Mouse (Mus musculus) CD8-positive naive resting alpha-beta T cell, adult 2 months (primary cell): ENCODE data around the gene Hsd11b1.

ENCODE experiments used
- DNase-seq, 2 experiments: peaks; one replicate each; pipeline ENCODE4 v3.0.0; 2022; ENCODE audit warnings: low read depth in 2 of 2, low spot score in 2 of 2

Hsd11b1 gene

DNA sequence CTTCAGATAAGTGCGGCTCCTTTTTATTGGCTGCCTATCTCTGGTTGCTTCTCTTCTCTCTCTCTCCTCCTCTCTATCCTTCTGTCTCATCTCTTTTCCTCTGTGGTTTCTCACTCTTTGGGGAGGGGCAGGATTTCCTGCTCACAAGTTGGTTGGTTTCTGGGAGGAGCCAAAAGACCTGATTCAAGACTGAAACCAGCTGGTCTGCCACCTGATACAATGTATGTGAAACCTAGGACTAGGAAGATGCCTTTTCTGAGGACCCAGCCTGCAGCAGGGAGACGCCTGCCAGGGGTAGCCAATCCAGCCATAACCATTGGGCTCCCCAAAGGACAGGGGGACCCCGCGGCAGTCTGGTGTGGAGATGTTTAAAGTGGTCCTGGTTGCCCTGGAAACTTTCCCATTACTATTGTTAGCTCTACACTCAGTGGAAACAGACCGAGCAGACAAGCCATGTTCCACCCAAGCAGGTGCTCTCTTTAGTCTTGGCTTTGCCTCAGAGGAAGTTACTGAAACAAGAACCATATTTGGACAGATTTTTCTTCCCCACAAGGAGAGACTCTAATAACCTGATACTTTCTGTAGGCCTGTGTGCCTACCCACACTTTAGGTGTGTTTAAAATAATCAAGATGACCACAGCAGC, at the start of gene Hsd11b1:
Hsd11b1 (minus strand) TSS at position 121 of the 644 bp plus-strand sequence.
- peak; percentile 65 to 76 for DNase-seq

DNA sequence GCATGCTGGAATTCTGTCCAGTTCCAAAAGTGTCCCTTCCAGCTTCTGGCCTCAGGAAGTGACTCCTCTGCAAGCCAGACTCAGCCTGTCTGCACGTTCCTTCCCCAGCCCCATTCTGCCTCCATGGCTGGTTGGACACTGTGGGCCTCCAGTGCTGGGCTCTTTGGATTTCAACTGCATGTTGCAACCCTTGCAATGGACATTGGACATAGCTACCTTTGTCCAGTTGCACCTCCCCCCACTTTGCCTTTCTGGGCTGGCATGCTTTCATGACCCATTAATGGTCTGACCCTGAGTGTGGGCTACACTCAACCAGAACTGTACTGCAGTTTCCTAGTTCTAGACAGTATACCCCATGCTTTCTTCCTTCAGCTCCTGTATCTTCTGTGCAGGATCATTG, 47.7 kb upstream of the Hsd11b1 start:
- no peak for DNase-seq

GRCm38 (mm10) chr1:193310519-193311085, 46.7 kb upstream of the Hsd11b1 start:
- no peak for DNase-seq

- DNase-seq: no peak
Measured at GRCm38 (mm10) chr1:193309785-193310518, 46.1 kb upstream of the Hsd11b1 start.

GRCm38 (mm10) chr1:193306832-193307231, 43.0 kb upstream of the Hsd11b1 start:
- DNase-seq: no peak

DNA sequence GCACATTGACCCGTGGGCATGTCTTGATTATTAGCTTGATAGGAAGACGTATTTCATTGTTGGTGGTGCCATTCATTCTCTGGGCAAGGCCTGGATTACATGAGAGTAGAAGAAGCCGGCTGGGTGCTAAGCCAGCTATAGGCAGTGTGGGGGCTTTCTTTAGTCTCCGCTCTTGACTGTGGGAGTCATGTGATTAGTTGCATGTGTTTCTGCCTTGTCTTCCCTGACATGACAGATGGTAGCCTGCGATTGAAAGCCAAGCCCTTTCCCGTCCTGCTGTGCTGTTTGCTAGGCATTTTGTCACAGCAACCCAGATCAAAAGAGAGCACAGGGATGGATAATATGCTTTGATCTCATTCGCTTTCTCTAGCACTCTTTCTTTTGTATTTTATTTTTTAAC, 41.5 kb upstream of the Hsd11b1 start:
- DNase-seq: no peak

DNA sequence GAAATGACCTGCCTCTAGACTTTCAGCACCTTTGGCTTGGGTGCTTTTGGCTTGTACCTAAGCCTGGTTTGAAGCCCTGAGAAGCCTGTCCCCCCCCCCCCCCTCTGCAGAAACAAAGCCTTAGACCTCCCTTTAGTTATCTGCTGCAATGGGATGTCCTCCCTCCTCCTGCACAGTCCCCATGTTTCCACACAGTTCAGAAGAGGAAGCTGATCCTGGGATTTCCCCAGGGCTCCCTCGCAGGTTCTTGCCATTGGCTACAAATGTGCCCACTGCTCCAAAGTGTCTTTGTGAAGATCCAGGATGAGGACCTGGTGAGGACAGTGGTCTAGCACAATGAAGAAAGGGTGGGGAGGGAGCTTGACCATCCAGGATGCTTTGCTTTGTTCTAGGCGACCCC, 39.2 kb upstream of the Hsd11b1 start:
- no peak for DNase-seq

GRCm38 (mm10) chr1:193302093-193302405, 38.2 kb upstream of the Hsd11b1 start:
- no peak for DNase-seq

DNA sequence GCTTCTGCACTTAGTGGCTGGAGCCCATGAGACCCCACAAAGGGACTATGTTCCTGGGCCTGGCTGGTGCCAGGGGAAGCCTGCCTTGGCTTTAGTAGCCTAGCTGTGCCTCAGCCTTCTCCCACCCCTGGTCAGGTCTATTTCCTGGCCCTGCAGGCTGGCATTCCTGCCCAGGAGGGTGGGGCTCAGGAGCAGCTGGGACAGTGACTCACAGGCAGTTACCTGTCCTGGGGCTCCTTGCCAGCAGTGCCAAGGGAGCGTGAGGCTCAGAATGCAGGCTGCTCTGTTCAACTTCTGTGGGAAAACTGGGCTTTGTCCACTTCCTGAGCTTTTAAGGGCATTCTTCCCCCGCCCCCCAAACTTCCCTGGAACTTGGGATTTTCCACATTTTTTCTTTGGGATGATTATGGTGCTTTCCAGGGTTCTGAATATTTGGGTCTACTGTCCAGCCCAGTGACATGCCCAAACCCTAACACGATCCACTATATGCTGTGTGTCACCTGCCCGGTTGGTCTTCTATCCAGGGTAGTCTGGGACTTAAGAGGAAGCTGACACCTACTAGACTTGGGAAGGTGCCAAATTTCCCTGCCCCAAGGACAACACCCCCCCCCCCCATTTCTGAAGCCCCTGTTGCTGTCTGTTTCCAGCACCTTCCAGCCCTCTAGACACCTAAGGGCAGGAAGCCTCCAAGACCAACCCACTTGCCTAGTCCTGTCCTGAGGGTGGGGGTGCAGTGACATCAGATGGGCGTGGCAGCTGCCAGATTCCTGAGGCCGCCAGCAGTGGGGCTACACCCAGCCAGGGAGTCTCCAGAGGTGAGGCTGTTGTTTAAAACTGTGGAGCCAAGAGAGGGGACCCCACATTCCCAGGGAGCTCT, 37.6 kb upstream of the Hsd11b1 start:
- DNase-seq: no peak

GRCm38 (mm10) chr1:193299995-193300394, 36.1 kb upstream of the Hsd11b1 start:
- no peak for DNase-seq

DNA sequence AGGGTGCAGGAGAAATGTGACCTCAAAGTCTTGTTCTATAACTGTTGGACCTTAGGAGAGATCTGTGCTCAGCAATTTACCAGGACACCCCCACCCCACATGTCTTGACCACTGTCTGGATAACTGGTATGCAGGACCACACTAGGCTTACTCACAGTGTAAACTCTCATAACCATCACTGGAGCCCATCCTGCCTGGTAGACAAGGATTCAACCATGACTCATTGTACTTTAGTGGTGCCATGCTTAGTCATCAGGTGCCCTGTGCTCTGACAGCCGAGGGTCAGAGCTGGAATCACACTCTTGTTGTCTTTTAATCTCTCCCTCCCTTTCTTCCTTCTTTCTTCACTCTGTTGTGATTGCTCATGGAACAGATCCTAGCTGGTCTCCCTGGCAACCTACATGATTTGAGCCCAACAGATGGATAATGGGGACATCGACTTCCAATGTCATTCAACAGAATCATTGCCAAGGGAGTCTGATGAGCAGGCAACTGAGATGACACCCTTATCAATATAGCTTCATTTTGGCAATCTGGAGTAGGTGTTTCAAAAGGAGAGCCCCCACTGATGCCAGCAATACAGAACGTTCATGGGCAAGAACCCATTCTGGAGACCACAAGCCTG, 34.4 kb upstream of the Hsd11b1 start:
- DNase-seq: no peak

DNA sequence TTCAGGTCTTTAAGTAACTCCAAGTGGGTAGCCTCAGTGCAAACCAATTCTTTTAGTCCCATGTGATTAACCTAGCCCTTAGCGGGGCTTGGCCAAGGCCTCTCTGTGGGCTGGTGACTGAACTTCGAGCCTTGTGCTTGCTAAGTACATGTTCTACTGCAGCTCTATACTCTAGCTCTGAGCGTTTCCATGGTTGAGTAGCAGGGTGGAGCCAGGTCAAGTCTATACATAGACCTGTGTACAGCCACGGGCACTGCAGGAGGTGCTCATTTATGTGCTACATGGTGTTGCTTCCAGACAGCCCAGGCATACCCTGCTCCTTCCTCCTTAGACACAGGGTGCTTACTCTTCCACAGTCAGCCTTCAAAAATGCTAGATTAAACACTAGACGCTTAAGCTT, 32.0 kb upstream of the Hsd11b1 start:
- no peak for DNase-seq

DNA sequence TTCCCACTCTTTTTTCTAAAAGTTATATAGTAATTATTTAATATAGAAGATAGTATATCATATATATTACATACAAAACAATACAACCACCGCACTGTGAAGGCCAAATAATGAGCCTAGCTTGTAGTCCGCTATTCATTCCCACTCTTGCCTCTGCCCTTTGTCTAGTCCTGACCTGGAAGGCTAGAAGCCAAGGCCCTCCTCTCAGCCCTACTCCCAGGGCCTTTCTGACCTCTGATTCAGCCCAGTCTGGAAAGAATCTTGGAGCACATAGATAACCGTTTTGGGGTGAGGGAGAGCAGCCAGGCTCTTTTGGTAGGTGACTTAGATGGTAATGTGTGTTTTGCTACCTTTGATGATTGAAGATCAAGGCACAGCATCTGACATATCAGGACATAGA, 30.1 kb upstream of the Hsd11b1 start:
- DNase-seq: no peak

GRCm38 (mm10) chr1:193293039-193293438, 29.2 kb upstream of the Hsd11b1 start:
- DNase-seq: no peak

- no peak for DNase-seq
Measured at GRCm38 (mm10) chr1:193290686-193291085, 26.8 kb upstream of the Hsd11b1 start.

DNA sequence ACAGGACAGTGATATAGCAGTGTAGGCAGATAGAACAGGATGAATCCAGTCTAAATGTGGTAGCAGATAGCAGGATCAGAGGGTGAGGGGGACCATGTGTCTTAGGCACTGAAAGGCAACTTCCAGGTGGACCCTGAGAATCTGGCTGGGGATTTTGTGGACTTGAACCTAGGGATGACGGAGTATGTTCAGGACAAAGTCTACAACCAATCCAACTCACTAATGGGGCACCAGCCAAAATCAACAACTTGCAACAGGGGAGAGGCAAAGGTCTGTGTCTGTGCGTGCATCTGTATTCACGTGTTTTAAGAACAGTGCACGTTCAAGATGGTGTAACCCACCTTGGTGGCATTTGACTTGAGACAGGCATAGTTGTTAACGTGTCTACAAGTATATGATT, 26.0 kb upstream of the Hsd11b1 start:
- DNase-seq: no peak

DNA sequence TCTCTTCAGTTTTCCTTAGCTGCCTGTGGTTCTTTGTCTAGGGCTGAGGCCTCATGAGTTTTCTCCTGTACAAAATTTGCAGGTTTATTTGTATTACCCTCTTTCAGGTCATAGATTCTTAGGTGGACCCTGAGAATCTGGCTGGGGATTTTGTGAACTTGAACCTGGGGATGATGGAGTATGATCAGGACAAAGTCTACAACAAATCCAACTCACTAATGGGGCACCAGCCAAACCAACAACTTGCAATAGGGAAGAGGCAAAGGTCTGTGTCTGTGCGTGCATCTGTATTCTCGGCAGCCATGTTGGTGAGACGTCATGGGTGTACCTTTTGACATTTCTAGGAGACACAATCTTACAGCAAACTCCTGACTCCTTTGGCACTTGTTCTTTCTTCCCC, 25.2 kb upstream of the Hsd11b1 start:
- no peak for DNase-seq

DNA sequence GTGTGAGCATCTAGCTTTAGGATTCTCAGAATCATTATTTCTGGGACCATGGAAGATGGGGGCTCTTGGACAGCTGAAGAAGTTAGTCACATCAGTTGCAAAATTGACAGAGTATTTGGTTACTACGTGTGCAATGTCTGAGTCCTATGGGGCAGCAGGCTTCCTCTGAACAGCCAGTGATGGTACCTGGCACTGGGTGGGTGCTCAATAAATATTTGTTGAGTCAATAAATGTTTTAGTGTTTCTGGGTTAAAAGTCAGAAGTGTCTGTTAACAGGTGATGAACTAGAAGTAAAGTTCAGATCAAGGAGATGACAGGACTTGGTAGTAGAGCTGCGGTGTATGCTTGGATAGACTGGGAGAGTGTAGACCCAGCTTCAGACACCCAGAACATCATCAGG, 23.7 kb upstream of the Hsd11b1 start:
- no peak for DNase-seq

DNA sequence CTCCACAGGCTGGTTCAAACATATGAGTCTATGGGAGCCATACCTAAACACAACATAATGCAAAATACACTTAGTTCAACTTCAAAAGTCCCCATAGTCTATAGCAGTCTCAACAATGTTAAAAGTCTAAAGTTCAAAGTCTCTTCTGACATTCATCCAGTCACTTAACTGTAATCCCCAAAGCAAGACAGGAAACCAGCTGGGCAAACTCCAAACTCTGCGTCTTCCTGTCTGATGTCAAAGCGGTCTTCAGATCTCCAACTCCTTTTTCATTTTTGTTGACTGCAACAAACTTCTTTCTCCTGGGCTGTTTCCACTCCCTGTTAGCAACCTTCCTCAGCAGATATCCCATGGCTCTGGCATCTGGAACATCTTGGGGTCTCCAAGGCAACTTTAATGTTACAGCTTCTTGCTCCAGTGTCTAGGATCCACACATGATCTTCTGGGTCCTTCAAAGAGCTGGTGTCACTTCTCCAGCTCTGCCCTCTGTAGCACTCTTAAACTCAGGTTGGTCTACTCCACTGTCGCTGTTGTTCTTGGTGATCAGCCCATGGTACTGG, 22.0 kb upstream of the Hsd11b1 start:
- DNase-seq: peak; percentile 17 to 37

- no peak for DNase-seq
Measured at GRCm38 (mm10) chr1:193284228-193284779, 20.4 kb upstream of the Hsd11b1 start.

- DNase-seq: no peak
Measured at GRCm38 (mm10) chr1:193281344-193281743, 17.5 kb upstream of the Hsd11b1 start.
